Mouse (Mus musculus) stomach, embryonic 15.5 days (tissue): ENCODE results near the gene Xdh. TPM values are rescaled to one million over a fixed set of nuclear protein-coding genes. Genes with fewer than 3 reads are reported as not detected.
"Not testable (repeated sequence)": the region's sequence is repeated elsewhere in the genome, so short reads cannot be mapped to it uniquely, and the experiment has no call there.

Experiments used
- ATAC-seq: fragments of 200-750 bp; cut with Nextera tagmentation; 2 replicates; pipeline ENCODE4 v1.8.0; 2017; ENCODE audit warnings: low read depth, moderate number of reproducible peaks, moderate TSS enrichment; ENCODE audit not compliant: insufficient read depth, low FRiP score
- H3K27ac ChIP-seq: fragments of 300-500 bp; sonication (generic); 2 replicates; pipeline ENCODE4 v1.5.1; 2015; ENCODE audit warnings: mild to moderate bottlenecking, inconsistent platforms
- H3K27me3 ChIP-seq: fragments of 300-500 bp; sonication (generic); replicated peaks from 2 replicates; pipeline ENCODE4 v1.6.1; 2015; ENCODE audit warnings: inconsistent platforms
- H3K36me3 ChIP-seq: fragments of 300-500 bp; sonication (generic); 2 replicates; pipeline ENCODE4 v1.6.1; 2015; ENCODE audit warnings: inconsistent platforms
- H3K4me1 ChIP-seq: fragments of 300-500 bp; sonication (generic); 2 replicates; pipeline ENCODE4 v1.6.1; 2015; ENCODE audit warnings: inconsistent platforms
- H3K4me2 ChIP-seq: fragments of 300-500 bp; sonication (generic); 2 replicates; pipeline ENCODE4 v1.6.1; 2015; ENCODE audit warnings: mild to moderate bottlenecking, inconsistent platforms
- H3K4me3 ChIP-seq: fragments of 300-500 bp; sonication (generic); replicated peaks from 2 replicates; pipeline ENCODE4 v1.5.1; 2015; ENCODE audit warnings: inconsistent platforms
- H3K9ac ChIP-seq: fragments of 300-500 bp; sonication (generic); 2 replicates; pipeline ENCODE4 v1.6.1; 2015; ENCODE audit warnings: inconsistent platforms
- H3K9me3 ChIP-seq: fragments of 300-500 bp; sonication (generic); 2 replicates; pipeline ENCODE4 v1.6.1; 2016; ENCODE audit warnings: inconsistent platforms
- WGBS: fragments of 180-500 bp; shearing (Covaris S2); methylation state at CpG from one replicate; pipeline ENCODE4 v1.1.7; 2015; 5-methylcytosine and 5-hydroxymethylcytosine counted together
- polyA plus RNA-seq: library from polyadenylated mRNA; unstranded; fragments of >200 nt; fragmentation: Nextera tagmentation; extraction: Ambion mirVana; gene quantifications from 2 replicates; pipeline ENCODE4 v1.2.1, GENCODE M21; 2015

Xdh gene
- polyA plus RNA-seq, 1 experiment from 2014 or later: 5.5 TPM

DNA sequence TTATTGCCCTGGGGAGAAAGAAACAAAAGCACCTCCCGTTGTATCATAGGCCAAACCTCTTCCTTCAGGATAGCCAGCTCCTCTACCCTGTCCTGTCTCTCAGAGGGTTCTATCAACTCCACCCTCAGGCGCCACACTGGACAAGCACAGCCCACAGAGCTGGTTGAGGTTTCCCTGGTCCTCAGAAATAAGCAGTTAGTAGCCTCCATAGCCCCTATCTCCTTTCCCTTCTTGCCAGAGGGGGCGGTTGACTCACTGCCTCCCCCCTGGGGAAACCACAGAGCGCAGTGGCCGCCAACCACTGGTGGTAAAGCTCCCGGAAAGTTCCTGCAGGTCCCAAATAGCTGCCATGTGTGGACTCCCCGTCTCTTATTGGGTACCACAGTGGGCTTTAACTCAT is 74.3 kb downstream of the Xdh start:
- Histone ChIP-seq H3K27ac (no peak overlapping the region), H3K9me3 (no peaks in the 10 kb centered on the region), H3K4me2 (no peak overlapping the region), H3K9ac (no peak overlapping the region), H3K4me1 (no peaks in the 10 kb centered on the region), H3K27me3 (no peaks in the 10 kb centered on the region), H3K4me3 (no peak overlapping the region), H3K36me3 (no peaks in the 10 kb centered on the region)
- ATAC-seq: no peak
- WGBS: 72% methylated on average over 7 of the region's 7 CpGs

DNA sequence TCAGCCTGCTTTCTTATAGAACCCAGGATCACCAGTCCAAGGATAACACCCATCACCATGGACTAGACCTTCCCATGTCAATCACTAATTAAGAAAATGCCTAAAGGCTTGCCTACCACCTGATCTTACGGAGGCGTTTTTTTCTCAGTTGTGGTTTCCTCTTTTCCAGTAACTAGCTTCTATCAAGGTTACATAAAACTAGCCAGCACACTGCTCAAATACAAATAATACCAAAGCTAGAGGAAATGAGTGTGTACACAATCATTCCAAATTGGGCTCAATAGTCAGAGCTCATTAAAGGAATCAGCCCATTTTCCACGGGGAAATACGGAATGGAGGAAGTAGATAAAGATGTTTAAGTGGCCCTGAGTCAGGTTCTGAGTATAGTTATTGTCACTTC is 74.7 kb downstream of the Xdh start:
- H3K4me2 ChIP-seq: no peak overlapping the region
- WGBS: 78% methylated on average over 4 of the region's 4 CpGs
- H3K27ac ChIP-seq: no peak overlapping the region

DNA sequence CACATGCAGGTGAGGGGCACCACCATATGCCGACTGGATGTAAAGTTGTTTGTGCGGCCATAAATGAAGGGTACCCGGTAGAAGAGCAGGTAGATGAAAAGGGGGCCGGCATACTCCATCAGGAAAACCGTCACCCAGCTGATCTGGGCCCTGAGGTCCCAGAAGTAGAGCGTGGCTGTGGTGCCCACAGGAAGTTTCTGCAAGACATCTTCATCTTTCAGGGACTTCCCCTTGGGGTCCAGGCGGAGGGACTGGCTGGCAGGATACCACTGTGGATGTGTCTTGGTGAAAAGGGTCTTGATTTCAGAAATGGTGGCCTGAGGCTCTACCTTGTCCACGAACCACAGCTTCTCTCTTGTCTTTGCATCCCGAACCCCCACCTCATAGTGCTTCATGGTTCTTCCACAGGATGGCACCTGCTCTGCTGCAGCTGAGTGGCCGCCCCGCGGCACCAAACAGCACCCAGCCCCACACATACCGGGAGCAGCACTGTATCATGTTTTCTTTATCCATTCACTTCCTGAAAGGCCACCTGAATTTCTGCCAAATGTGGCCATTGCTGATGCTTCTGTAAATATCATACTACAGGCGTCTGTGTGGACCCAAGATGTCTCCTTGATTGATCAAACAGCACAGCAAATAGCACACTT is 78.9 kb downstream of the Xdh start:
- 86% methylated on average over 14 of the region's 14 CpGs for WGBS
- no peaks in the 10 kb centered on the region for H3K9me3 ChIP-seq
- no peaks in the 10 kb centered on the region for H3K4me1 ChIP-seq
- H3K4me2 ChIP-seq: no peak overlapping the region
- no peaks in the 10 kb centered on the region for H3K36me3 ChIP-seq
- H3K9ac ChIP-seq: no peak overlapping the region
- ATAC-seq: no peak
- no peak overlapping the region for H3K27ac ChIP-seq
- no peaks in the 10 kb centered on the region for H3K27me3 ChIP-seq
- no peak overlapping the region for H3K4me3 ChIP-seq

More for the DNA sequence above, 74.7 kb downstream of the Xdh start:
- Histone ChIP-seq H3K4me1 (no peaks in the 10 kb centered on the region), H3K4me3 (no peak overlapping the region), H3K9me3 (no peaks in the 10 kb centered on the region), H3K36me3 (no peaks in the 10 kb centered on the region), H3K27me3 (no peaks in the 10 kb centered on the region), H3K9ac (no peak overlapping the region)
- no peak for ATAC-seq

DNA sequence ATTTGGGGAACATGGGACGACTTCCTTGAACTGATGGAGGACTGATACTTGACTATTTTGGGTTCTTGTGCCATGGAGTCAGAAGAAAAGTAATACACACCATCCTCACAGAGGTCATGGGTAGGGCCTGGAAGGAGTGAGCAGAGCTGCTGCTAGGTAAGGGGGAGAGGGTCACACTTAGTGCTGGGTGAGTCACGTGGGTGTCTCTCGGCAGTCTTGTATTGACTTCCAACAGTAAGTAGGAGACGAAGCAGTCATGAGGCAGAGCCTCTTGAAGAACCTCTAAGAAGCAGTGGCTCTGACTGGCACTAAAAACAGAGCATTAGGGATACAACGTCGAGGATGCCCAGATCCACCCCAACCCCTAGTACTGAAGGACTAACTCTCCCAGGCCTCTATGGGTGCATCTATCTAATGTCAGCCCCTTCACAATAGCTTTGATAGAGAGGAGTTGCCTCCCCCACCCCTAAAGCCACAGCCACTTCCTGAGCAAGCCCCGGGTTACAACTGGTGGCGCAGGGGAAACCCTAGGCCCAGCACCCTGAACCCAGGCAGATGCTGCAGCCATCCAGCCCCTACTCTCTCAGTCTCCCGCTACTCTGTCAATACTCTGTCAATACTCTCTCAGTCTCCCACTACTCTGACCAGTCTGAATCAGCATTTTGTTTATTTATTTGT is 80.8 kb downstream of the Xdh start:
- Histone ChIP-seq H3K9ac (no peak overlapping the region), H3K9me3 (no peaks in the 10 kb centered on the region), H3K27ac (no peak overlapping the region), H3K4me3 (no peak overlapping the region), H3K36me3 (no peaks in the 10 kb centered on the region), H3K4me2 (no peak overlapping the region), H3K4me1 (no peaks in the 10 kb centered on the region), H3K27me3 (no peaks in the 10 kb centered on the region)
- ATAC-seq: no peak
- 87% methylated on average over 9 of the region's 9 CpGs for WGBS

DNA sequence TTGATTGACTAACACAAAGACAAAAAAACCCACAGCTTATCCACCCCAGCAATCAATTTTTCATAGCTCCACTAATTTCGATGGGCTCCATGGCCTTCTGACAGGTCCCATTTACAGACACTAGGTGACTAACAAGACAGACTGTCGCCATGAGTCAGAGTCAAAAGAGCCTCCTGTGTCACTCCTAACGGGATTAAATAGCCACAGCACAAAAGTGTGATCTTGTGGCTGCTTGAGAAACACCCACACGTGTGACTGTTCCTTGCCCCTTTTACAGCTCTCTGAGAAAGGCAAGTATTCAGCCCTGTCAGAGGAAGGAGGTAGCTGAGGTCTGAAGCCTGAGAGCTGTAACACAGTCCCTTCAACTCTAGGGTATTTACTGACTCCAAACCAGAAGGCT is 96.3 kb downstream of the Xdh start:
- WGBS: 68% methylated on average over 4 of the region's 4 CpGs

DNA sequence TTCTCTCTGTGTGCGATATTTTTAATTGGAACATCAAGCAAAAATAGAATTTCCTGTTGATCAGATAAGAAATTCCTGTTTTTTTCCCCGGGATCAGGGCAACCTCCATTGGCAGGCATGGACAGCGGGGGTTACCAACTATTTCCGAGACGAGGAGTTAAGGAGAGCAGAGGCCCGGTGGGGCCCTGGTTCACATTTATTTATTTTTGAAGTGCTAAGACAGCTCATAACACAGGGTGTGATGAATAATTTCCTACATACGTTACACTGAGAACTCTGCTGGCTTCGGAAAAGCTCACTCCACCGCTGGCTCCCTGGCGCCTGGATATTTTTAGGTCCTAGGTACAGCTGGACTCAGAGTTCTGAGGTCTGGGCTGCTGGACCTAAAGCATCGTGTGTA is 97.0 kb downstream of the Xdh start:
- ATAC-seq: no peak
- no peaks in the 10 kb centered on the region for H3K27me3 ChIP-seq

More for the DNA sequence above, 96.3 kb downstream of the Xdh start:
- Histone ChIP-seq H3K36me3 (no peaks in the 10 kb centered on the region), H3K9ac (no peak overlapping the region), H3K4me1 (no peaks in the 10 kb centered on the region), H3K9me3 (no peaks in the 10 kb centered on the region), H3K4me3 (no peak overlapping the region), H3K27me3 (no peaks in the 10 kb centered on the region), H3K4me2 (no peak overlapping the region), H3K27ac (no peak overlapping the region)
- no peak for ATAC-seq

DNA sequence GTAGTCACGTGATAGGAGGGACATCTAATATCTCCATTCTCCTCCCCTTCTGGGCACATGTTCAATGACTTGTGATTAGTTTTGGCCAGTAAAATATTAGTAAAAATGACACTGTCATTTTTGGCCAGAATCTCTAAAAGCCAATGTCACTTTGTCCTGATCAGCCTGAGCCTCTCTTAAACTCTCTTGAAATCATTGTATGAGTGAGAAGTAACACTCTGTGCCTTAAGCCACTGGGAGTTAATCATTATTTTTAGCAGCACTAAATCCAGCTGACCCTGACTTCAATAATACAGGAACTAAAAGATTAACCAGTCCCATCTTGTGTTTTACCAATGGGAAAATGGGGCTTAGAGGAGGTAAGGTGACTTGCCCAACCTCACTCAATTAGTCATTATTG is 102.6 kb downstream of the Xdh start:
- H3K4me2 ChIP-seq: no peak overlapping the region
- no peak overlapping the region for H3K9ac ChIP-seq
- no peaks in the 10 kb centered on the region for H3K36me3 ChIP-seq
- H3K4me1 ChIP-seq: no peaks in the 10 kb centered on the region
- no peaks in the 10 kb centered on the region for H3K9me3 ChIP-seq
- H3K27me3 ChIP-seq: no peaks in the 10 kb centered on the region
- H3K27ac ChIP-seq: no peak overlapping the region
- H3K4me3 ChIP-seq: no peak overlapping the region
- 93% methylated on average over 1 of the region's 1 CpGs for WGBS
- ATAC-seq: no peak

More for the DNA sequence above, 97.0 kb downstream of the Xdh start:
- Histone ChIP-seq H3K27ac (no peak overlapping the region), H3K9ac (no peak overlapping the region), H3K36me3 (no peaks in the 10 kb centered on the region), H3K4me2 (no peak overlapping the region), H3K9me3 (no peaks in the 10 kb centered on the region), H3K4me3 (no peak overlapping the region), H3K4me1 (no peaks in the 10 kb centered on the region)
- WGBS: 63% methylated on average over 11 of the region's 11 CpGs

DNA sequence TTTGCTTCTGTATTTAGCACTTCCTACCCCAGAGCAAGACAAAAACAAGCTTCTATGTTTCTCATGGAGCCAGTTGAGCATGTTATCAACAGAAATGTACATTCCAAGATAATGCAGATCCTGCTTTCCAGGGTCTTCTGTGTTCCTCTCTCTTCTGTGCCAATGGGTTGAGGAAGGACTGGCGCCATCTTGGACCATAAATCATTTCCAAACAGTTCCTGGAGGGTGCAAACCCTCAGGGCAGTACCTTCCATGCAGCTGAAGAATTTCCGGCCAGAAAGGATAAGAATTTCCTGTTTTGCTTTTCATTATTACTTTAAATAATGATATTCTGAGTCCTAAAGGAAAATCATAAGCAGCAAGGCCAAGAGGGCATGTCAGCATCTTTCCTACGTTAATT is 104.4 kb downstream of the Xdh start:
- Histone ChIP-seq H3K4me2 (no peak overlapping the region), H3K4me1 (no peaks in the 10 kb centered on the region), H3K4me3 (no peak overlapping the region), H3K27me3 (no peaks in the 10 kb centered on the region), H3K9me3 (no peaks in the 10 kb centered on the region), H3K36me3 (no peaks in the 10 kb centered on the region), H3K27ac (no peak overlapping the region), H3K9ac (no peak overlapping the region)
- no peak for ATAC-seq
- 49% methylated on average over 3 of the region's 3 CpGs for WGBS

DNA sequence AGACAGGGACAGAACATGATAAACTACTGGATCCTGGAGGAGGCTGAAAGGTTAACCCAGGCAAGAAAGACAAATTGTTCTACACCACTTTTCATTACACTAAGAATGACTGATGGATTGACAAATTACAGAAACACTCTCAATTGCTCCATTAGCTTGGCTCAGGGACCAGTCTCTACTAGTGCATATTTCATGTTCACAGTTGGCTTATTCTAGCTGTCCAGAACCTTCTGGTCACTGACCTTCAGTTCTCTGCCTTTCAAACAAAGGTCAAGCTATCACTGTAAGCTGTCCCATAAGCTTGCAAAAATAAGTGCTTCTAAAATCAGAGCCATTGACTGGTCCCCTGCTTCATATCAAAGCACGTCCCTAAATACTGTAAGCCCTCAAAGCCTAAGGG is 107.0 kb downstream of the Xdh start:
- H3K27ac ChIP-seq: no peak overlapping the region
- no peak for ATAC-seq
- H3K9ac ChIP-seq: no peak overlapping the region
- H3K27me3 ChIP-seq: no peaks in the 10 kb centered on the region
- 59% methylated on average over 1 of the region's 1 CpGs for WGBS
- H3K9me3 ChIP-seq: no peaks in the 10 kb centered on the region
- H3K4me1 ChIP-seq: no peaks in the 10 kb centered on the region
- no peak overlapping the region for H3K4me2 ChIP-seq
- no peaks in the 10 kb centered on the region for H3K36me3 ChIP-seq
- no peak overlapping the region for H3K4me3 ChIP-seq

DNA sequence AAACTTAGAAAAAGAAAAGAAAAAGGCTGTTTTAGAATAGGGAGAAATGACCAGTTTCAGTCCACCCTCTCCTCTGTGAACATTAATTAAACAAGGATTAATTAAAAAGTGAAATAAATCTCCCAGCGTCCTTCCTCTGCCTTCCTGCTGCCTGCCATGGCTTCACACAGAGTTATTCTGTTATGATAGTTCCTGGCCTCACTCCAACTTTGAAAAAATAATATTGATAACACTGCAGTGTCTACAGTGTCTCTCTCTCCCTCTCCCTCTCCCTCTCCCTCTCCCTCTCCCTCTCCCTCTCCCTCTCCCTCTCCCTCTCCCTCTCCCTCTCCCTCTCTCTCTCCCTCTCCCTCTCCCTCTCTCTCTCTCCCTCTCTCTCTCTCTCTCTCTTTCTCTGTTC is 110.1 kb downstream of the Xdh start:
- not testable (repeated sequence) for H3K9me3 ChIP-seq, H3K4me2 ChIP-seq, H3K4me1 ChIP-seq, ATAC-seq, H3K36me3 ChIP-seq, H3K9ac ChIP-seq, H3K4me3 ChIP-seq, H3K27me3 ChIP-seq, H3K27ac ChIP-seq
- WGBS: 25% methylated on average over 1 of the region's 1 CpGs

DNA sequence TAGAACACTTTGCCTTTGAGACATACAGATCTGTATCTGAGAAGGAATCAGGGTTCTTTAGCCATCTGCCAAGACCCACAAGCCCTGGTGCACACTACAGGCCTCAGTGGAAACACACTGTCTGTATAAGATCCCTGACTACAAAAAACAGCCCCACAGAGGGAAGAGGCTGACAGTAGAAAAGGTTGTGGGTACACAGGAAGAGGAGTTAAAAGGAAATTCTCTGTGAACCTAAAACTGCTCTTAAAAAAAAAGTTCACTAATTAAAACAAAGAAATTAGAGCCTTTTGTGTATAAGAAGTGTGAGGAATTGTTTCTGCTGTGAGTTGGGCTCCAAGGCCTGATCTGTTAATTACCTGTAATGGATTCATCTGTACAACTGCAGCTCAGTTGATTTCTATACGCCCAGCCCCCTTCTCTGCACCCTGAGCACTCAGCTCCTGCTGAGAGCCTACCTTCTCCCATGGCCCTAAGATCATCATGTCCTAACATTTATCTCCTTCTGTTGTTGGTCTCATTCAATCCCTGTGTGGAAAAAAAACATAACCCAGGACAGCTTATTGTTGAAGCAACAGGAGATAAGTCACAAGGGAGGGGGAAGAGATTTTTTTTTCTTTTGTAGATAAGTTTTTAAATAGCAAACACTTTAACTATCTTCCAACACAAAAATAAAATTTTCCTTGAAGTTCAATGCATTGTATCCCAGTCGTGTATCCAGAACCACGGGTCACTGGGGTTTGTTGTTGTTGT is 110.7 kb downstream of the Xdh start:
- ATAC-seq: no peak
- no peaks in the 10 kb centered on the region for H3K27me3 ChIP-seq
- no peaks in the 10 kb centered on the region for H3K9me3 ChIP-seq
- H3K27ac ChIP-seq: no peak overlapping the region
- no peak overlapping the region for H3K4me2 ChIP-seq
- H3K9ac ChIP-seq: no peak overlapping the region
- H3K4me3 ChIP-seq: no peak overlapping the region
- no peaks in the 10 kb centered on the region for H3K36me3 ChIP-seq
- WGBS: 59% methylated on average over 3 of the region's 3 CpGs
- H3K4me1 ChIP-seq: no peaks in the 10 kb centered on the region

DNA sequence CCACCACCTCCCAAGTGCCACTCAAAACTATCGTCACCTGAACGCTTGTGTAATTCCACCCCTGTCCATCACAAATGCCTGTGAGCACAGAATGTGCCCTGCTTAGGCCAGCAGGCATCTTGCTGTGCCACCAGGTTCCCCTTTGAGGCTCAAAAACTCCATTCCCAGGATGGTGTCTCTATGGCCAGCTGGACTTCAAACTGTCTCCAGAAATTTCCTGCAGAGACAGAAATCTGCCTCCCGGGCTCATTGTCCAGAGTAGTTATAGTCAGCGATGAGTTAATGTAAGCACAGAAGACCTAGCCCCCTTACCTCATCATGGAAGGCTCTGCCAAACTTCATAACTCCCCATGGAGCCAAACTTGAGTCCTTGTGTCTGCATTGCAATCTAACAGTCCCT is 112.8 kb downstream of the Xdh start:
- WGBS: 79% methylated on average over 4 of the region's 4 CpGs
- Histone ChIP-seq H3K9me3 (no peaks in the 10 kb centered on the region), H3K27me3 (no peaks in the 10 kb centered on the region), H3K4me2 (no peak overlapping the region), H3K9ac (no peak overlapping the region), H3K4me1 (no peaks in the 10 kb centered on the region), H3K36me3 (no peaks in the 10 kb centered on the region), H3K27ac (no peak overlapping the region), H3K4me3 (no peak overlapping the region)
- ATAC-seq: no peak
